Mouse (Mus musculus) kidney, postnatal 0 days (tissue): ENCODE data around the gene Zmym5. TPM values are rescaled to one million over a fixed set of nuclear protein-coding genes. Genes with fewer than 3 reads are reported as not detected.
A peak's percentile ranks its signal among the peaks of the same experiment; 100 is the strongest.
"Not testable (repeated sequence)": the region's sequence is repeated elsewhere in the genome, so short reads cannot be mapped to it uniquely, and the experiment has no call there.

Source experiments
- ATAC-seq: fragments of 200-750 bp; cut with Nextera tagmentation; replicated peaks from 2 replicates; pipeline ENCODE4 v1.8.0; 2017; ENCODE audit warnings: low read depth, moderate number of reproducible peaks, moderate TSS enrichment, moderate library complexity; ENCODE audit not compliant: low FRiP score
- DNase-seq: peaks from one replicate; pipeline ENCODE4 v3.0.0-alpha.2; 2016; ENCODE audit warnings: low spot score
- H3K27ac ChIP-seq: fragments of 300-500 bp; sonication (generic); 2 replicates; pipeline ENCODE4 v1.5.1; 2014; ENCODE audit warnings: mild to moderate bottlenecking
- H3K27me3 ChIP-seq: fragments of 300-500 bp; sonication (generic); 2 replicates; pipeline ENCODE4 v1.6.1; 2014; ENCODE audit warnings: low read length, mixed read lengths; ENCODE audit not compliant: insufficient read depth
- H3K36me3 ChIP-seq: fragments of 300-500 bp; sonication (generic); 2 replicates; pipeline ENCODE4 v1.6.1; 2014; ENCODE audit warnings: low read length, mixed read lengths; ENCODE audit not compliant: insufficient read depth
- H3K4me1 ChIP-seq: fragments of 300-500 bp; sonication (generic); replicated peaks from 2 replicates; pipeline ENCODE4 v1.6.1; 2014; ENCODE audit warnings: antibody characterized with exemption, low read length, mixed read lengths; ENCODE audit not compliant: insufficient read depth
- H3K4me2 ChIP-seq: fragments of 300-500 bp; sonication (generic); 2 replicates; pipeline ENCODE4 v1.6.1; 2014; ENCODE audit warnings: mild to moderate bottlenecking, low read length, moderate library complexity, mixed read lengths
- H3K4me3 ChIP-seq: fragments of 300-500 bp; sonication (generic); replicated peaks from 2 replicates; pipeline ENCODE4 v1.5.1; 2014; ENCODE audit warnings: low read depth, low read length
- H3K9ac ChIP-seq: fragments of 300-500 bp; sonication (generic); 2 replicates; pipeline ENCODE4 v1.6.1; 2014; ENCODE audit warnings: low read depth, low read length
- H3K9me3 ChIP-seq: fragments of 300-500 bp; sonication (generic); replicated peaks from 2 replicates; pipeline ENCODE4 v1.6.1; 2016; ENCODE audit warnings: low read length, inconsistent platforms, mixed read lengths
- CTCF ChIP-seq: IDR thresholded peaks from 2 replicates; pipeline ENCODE4 v1.5.1; 2016; ENCODE audit warnings: antibody characterized with exemption, low read depth, mild to moderate bottlenecking, moderate library complexity
- WGBS: fragments of 180-500 bp; shearing (Covaris S2); extraction: QIAGEN DNeasy Blood & Tissue Kit; methylation state at CpG from one replicate; pipeline ENCODE4 v1.1.7; 2014; 5-methylcytosine and 5-hydroxymethylcytosine counted together
- polyA plus RNA-seq: library from polyadenylated mRNA; unstranded; fragments of >200 nt; fragmentation: Nextera tagmentation; extraction: Ambion mirVana; gene quantifications from 2 replicates; pipeline ENCODE4 v1.2.1, GENCODE M21; 2015

Zmym5 gene
- polyA plus RNA-seq, 1 experiment from 2014 or later = 26.3 TPM

DNA sequence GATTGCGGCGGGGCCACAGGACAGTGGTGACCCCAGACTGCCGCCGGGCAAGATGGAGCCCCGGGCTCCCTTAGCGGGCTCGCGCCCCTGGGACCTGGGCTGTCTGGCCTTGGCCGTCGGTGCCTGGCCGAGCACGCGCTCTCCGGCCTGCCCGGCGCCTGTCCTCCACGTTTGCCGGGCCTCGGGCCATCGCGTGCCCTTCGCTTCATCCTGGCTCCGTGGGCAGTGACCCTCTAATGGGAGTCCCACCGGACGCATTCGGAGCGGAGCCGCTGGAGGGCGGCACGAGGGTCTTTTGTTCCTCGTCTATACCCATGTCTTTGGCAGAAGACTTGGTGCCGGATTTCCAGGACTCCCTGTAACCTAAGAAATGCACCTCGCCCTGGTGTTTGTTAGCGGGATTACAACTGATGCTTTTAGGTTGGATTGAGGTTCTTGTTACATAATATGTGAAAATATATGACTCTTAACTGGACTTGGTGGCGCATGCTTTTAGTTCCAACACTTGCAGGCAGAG, 1.1 kb upstream of the Zmym5 start:
- ATAC-seq (peak; percentile 45), DNase-seq (peak; percentile 96)
- H3K27me3 ChIP-seq = no peaks in the 10 kb centered on the region
- peak overlapping the region; percentile 49 for H3K4me3 ChIP-seq
- H3K9me3 ChIP-seq = no peaks in the 10 kb centered on the region
- under 1% methylated on average over 35 of the region's 35 CpGs for WGBS
- no peaks in the 10 kb centered on the region for H3K36me3 ChIP-seq
- no peaks in the 10 kb centered on the region; the same call in 1 of the 2 replicates for H3K4me1 ChIP-seq
- peak; percentile 69 for TF ChIP-seq CTCF
- H3K27ac ChIP-seq = peak overlapping the region; percentile 99
- peak overlapping the region; percentile 67 for H3K4me2 ChIP-seq
- H3K9ac ChIP-seq = peak overlapping the region; percentile 81

DNA sequence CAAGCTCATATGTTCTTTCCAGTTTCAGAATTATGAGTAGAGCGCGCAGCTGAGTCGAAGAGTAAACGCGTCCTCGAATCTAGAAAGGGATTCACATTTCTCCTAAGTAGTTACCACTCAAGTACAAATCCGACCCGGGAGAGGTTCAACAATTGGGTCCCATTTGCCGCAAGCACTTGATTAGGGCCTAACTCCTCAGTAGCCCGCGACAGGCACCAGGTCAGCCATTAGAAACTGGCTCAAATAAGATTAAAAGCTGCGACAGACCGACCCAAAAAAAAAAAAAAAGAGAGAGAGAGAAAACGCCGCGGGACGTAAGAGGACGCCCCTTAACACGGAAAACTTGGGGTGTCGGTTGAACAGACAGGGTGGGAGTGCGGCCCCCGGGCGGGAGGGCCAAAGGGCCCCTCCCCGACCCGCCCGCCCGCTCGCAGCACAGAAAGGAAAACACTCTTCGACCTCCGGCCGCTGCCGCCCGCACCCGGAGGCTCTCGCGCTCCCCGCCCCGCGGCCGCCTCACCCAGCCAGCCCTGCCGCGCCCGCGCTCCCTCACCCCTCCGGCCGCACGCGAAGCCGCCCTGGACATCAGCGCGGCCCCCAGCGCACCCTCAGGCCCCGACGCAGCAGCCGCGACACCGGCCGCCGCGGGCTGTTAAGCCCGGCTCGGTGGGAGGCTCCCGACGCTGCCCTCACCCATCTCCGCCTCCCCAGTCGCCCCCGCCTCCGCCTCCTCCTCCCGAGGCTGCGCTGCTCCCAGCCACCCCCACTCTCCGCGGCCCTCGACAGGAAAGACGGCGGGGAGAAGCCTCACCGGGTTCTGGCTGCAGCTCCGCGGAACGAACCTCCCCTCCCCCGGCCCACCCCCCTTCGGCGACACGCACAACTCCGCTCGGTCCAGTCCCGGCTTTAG, 480 bp downstream of the Zmym5 start:
- H3K9ac ChIP-seq = peak overlapping the region; percentile 86
- not testable (repeated sequence) for H3K36me3 ChIP-seq, H3K4me1 ChIP-seq, H3K27me3 ChIP-seq, H3K9me3 ChIP-seq, ATAC-seq
- peak overlapping the region; percentile 73 for H3K4me3 ChIP-seq
- WGBS = under 1% methylated on average over 27 of the region's 86 CpGs
- peak overlapping the region; percentile 66 for H3K4me2 ChIP-seq
- DNase-seq = peak; percentile 56
- peak overlapping the region; percentile 96 for H3K27ac ChIP-seq

DNA sequence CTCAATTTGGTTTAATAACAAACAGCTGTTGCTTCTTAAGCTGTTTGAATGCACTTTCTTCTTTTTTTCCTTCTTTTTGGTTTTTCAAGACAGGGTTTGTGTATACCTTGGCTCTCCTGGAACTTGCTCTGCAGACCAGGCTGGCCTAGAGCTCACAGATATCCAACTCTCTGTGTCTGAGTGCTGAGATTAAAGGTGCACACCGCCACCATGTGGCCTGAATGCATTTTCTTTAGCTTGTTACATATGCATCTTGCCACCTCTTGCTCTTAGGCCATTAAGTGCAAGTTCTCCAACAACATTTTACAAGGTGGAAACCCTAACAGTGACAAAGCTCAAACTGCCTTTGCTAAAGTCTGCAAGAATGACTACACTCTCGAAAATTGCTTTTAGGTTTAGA, 18.3 kb downstream of the Zmym5 start:
- peak; percentile 74 for TF ChIP-seq CTCF
- no peaks in the 10 kb centered on the region for H3K4me1 ChIP-seq

DNA sequence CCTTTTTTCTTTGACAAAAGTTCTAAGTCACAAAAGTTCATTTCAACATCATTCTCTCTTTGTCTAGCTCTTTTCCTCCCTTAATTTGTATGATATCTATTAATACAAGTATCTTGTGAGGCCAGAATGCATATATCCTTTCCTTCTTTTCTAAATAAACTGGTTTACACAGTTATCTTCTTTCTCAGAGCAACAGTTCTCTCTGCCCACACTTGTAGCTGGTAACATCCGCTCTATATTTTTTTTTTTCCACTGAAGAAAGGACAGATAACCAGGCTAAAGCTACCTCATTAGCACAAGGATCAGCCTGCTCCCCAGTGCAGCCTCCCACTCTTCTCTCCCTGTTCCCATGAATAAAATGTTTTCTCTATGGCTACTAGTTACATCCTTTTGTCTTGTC, 26.9 kb downstream of the Zmym5 start:
- 82% methylated on average over 1 of the region's 1 CpGs for WGBS
- ATAC-seq (no peak), DNase-seq (no peak)
- Histone ChIP-seq H3K4me2 (no peak overlapping the region), H3K9ac (no peak overlapping the region), H3K27me3 (no peaks in the 10 kb centered on the region), H3K4me1 (no peaks in the 10 kb centered on the region), H3K27ac (no peak overlapping the region), H3K4me3 (no peak overlapping the region), H3K9me3 (no peaks in the 10 kb centered on the region), H3K36me3 (no peaks in the 10 kb centered on the region)
- TF ChIP-seq CTCF = no peak

More for the DNA sequence above, 18.3 kb downstream of the Zmym5 start:
- Histone ChIP-seq H3K27ac (no peak overlapping the region), H3K36me3 (peaks cover 31% of the 10 kb centered on the region), H3K9me3 (no peaks in the 10 kb centered on the region), H3K27me3 (no peaks in the 10 kb centered on the region), H3K4me3 (no peak overlapping the region), H3K4me2 (no peak overlapping the region), H3K9ac (no peak overlapping the region)
- ATAC-seq (no peak), DNase-seq (peak; percentile 66)
- WGBS = 45% methylated on average over 2 of the region's 2 CpGs

DNA sequence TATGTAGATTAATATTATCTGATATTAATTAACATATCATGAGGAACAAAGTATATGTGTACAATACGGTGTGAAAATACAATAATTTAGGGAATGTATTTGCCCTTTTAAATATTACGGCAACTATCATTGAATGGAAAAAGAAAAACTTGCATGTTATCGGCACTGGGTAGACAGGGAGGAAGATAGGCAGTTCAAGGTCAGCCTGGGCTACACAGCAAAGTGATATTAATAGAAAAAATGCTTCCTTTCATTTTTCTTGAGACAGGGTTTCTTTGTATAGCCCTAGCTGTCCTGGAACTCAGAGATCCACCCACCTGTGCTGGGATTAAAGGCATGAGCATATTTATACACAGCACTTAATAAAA, 32.6 kb downstream of the Zmym5 start:
- H3K4me3 ChIP-seq = peak overlapping the region; percentile 80
- WGBS = 41% methylated on average over 3 of the region's 3 CpGs
- TF ChIP-seq CTCF = no peak
- ATAC-seq (no peak), DNase-seq (no peak)
- no peaks in the 10 kb centered on the region for H3K36me3 ChIP-seq
- H3K9me3 ChIP-seq = no peaks in the 10 kb centered on the region
- peak overlapping the region; percentile 98 for H3K27ac ChIP-seq
- 0 out of 2 replicates have a peak overlapping the region, but pooled peaks have one; percentile 18 for H3K9ac ChIP-seq
- 0 out of 2 replicates have a peak, but pooled peaks cover 9% of the 10 kb centered on the region for H3K4me1 ChIP-seq
- H3K4me2 ChIP-seq = peak overlapping the region; percentile 79
- H3K27me3 ChIP-seq = no peaks in the 10 kb centered on the region

DNA sequence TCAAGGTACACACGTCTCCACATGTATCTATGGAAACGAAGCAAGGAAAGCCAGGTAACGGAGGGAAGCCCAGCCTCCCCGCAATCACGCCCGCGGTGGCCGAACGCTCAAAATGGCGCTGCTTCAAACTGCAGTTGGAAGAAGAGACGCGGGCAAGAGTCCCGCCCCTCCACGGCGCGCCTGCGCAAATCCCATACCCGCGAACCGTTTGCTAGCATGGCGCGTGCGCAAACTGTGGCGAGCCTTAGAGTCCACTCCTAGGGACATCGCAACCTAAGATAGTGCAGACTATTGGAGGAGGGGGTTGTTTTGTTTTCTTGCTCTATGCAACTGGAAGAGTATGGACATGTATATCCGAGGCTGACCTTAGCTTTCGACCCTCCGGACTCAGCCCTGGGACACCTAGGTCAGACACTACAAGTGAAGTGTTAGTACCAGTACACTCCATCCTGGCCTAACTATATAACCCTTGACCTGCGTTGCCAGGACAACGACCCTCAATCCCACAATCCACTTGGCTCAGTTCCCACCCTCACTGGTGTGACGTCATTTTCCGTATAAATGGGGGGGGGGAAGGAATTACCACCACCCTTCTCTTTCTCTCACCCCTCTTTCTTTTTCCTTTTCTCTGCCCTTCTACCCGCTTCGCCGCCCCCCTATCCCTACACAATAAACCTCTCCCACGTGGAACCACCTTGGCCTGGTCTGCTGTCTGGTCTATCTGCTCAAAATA, 33.1 kb downstream of the Zmym5 start, which contains the start of gene Pspc1:
Gene Pspc1, minus strand, starts transcription at position 117 of the 733 bp plus-strand sequence.
- H3K27me3 ChIP-seq = no peaks in the 10 kb centered on the region
- ATAC-seq (peak; percentile 97), DNase-seq (peak; percentile 99)
- TF ChIP-seq CTCF = no peak
- H3K9me3 ChIP-seq = no peaks in the 10 kb centered on the region
- peak within 1 kb of the TSS; percentile 98 for H3K27ac ChIP-seq
- peak within 1 kb of the TSS; percentile 79 for H3K4me2 ChIP-seq
- peak within 1 kb of the TSS; percentile 80 for H3K4me3 ChIP-seq
- WGBS = under 1% methylated on average over 36 of the region's 36 CpGs
- 0 out of 2 replicates have a peak, but pooled peaks cover 9% of the 10 kb centered on the region for H3K4me1 ChIP-seq
- no peaks in the 10 kb centered on the region for H3K36me3 ChIP-seq
- peak within 1 kb of the TSS; percentile 92 for H3K9ac ChIP-seq
